Mouse (Mus musculus) cortical plate, adult 2 months (tissue): Measurements from ENCODE around the gene Skiv2l.
"Not testable (repeated sequence)": the region's sequence is repeated elsewhere in the genome, so short reads cannot be mapped to it uniquely, and the experiment has no call there.

Source experiments
- CTCF ChIP-seq: fragments of 200-500 bp; IDR thresholded peaks from 2 replicates; pipeline ENCODE4 v1.5.1; 2011; ENCODE audit warnings: mild to moderate bottlenecking, control low read depth, low read length; ENCODE audit not compliant: insufficient read depth; ENCODE audit errors: extremely low read depth
- POLR2A ChIP-seq: fragments of 200-500 bp; IDR thresholded peaks from 2 replicates; pipeline ENCODE4 v1.6.1; 2011; ENCODE audit warnings: mild to moderate bottlenecking, low read length, control low read depth; ENCODE audit not compliant: insufficient read depth; ENCODE audit errors: extremely low read depth

DNA sequence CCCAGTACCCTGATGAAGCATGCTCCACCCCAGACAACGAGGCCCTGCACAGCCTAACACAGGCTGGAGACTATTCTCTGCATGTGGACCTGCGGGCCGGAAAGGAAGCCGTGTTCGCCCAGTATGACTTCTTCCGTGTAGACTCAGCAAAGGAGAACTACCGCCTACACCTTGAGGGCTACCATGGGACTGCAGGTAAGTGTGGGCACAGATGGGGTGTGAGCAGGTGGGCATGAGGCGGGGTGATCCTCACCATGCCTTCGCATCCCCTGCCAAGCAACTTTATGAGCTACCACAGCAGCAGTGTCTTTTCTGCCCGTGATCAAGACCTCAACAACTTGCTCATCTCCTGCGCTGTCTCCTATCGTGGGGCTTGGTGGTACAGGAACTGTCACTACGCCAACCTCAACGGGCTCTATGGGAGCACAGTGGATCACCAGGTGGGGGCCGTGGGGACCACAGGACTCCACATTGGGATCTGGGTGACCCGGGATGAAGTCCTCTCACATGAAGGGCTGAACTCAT lies 49.2 kb downstream of the Skiv2l start:
- not testable (repeated sequence) for TF ChIP-seq POLR2A, CTCF
